8 mouse cellular contexts compared by ENCODE assay signal in genomic region chr1:171032691-171033090, GRCm38 (mm10). TPM values are rescaled to one million over a fixed set of nuclear protein-coding genes. Genes with fewer than 3 reads are reported as not detected.
DNase-seq lines count a peak whose midpoint lies in the region; ATAC-seq and TF ChIP-seq lines count a peak whose summit lies in the region.

No protein-coding gene starts in this region.

- no peak overlapping the region for H3K27ac ChIP-seq in kidney, embryonic 16.5 days (ENCODE audit: low read length)
- no peak overlapping the region for H3K27ac ChIP-seq in bone marrow, adult 2 months (ENCODE audit: control insufficient read depth, insufficient read depth, low read depth, low read length, poor library complexity)
- H3K27ac ChIP-seq in forebrain, embryonic 11.5 days (ENCODE audit: low read depth, low read length), result no peak overlapping the region
- H3K27ac ChIP-seq in liver, embryonic 15.5 days (replicated peaks), result no peak overlapping the region

- peak; percentile 3; the same call in 1 of the 2 replicates for ATAC-seq in kidney, embryonic 16.5 days (ENCODE audit: low FRiP score, low TSS enrichment)
- no peak for ATAC-seq in forebrain, embryonic 11.5 days (replicated peaks; ENCODE audit: low FRiP score)
- ATAC-seq in liver, embryonic 15.5 days (ENCODE audit: insufficient read depth), result no peak

- H3K9me3 ChIP-seq in kidney, embryonic 16.5 days (ENCODE audit: low read length), result no peaks in the 10 kb centered on the region
- no peaks in the 10 kb centered on the region for H3K9me3 ChIP-seq in forebrain, embryonic 11.5 days (ENCODE audit: control insufficient read depth, low read length)
- no peaks in the 10 kb centered on the region for H3K9me3 ChIP-seq in liver, embryonic 15.5 days (replicated peaks)

- DNase-seq in kidney, adult 18-20 months, result no peak
- DNase-seq in forebrain, embryonic 11.5 days (ENCODE audit: low spot score), result peak; percentile 60
- DNase-seq in frontal cortex, postnatal 14 days (ENCODE audit: low spot score in 2 of 2), result no peak
- no peak for DNase-seq in layer of hippocampus, adult 11-12 months (ENCODE audit: low spot score)
- DNase-seq in right cerebral cortex, postnatal 36 days (ENCODE audit: low spot score in 2 of 2), result no peak

- H3K9ac ChIP-seq in kidney, embryonic 16.5 days (replicated peaks; ENCODE audit: low read length), result peak overlapping the region; percentile 55; the same call in 1 of the 2 replicates
- H3K9ac ChIP-seq in forebrain, embryonic 11.5 days (ENCODE audit: low read length), result peak overlapping the region; percentile 59
- H3K9ac ChIP-seq in liver, embryonic 15.5 days, result peak overlapping the region; percentile 59

- H3K27me3 ChIP-seq in kidney, embryonic 16.5 days (ENCODE audit: insufficient read depth, low read length), result peaks cover 24% of the 10 kb centered on the region
- H3K27me3 ChIP-seq in forebrain, embryonic 11.5 days (ENCODE audit: control insufficient read depth, insufficient read depth, low read length), result peaks cover 7% of the 10 kb centered on the region
- peaks cover 38% of the 10 kb centered on the region for H3K27me3 ChIP-seq in liver, embryonic 15.5 days

- peak overlapping the region; percentile 89 for H3K4me2 ChIP-seq in kidney, embryonic 16.5 days (replicated peaks; ENCODE audit: low read depth, low read length)
- H3K4me2 ChIP-seq in forebrain, embryonic 11.5 days (ENCODE audit: low read depth, low read length, severe bottlenecking), result peak overlapping the region; percentile 86
- H3K4me2 ChIP-seq in liver, embryonic 15.5 days, result peak overlapping the region; percentile 89

- TF ChIP-seq POLR2A in bone marrow, adult 2 months (IDR thresholded peaks at IDR 0.05; ENCODE audit: borderline replicate concordance, control insufficient read depth, low read depth, low read length), result no peak

- H3K4me1 ChIP-seq in kidney, embryonic 16.5 days (ENCODE audit: insufficient read depth, low read length), result peaks cover 10% of the 10 kb centered on the region
- H3K4me1 ChIP-seq in bone marrow, adult 2 months (ENCODE audit: control insufficient read depth, insufficient read depth, low read length), result no peaks in the 10 kb centered on the region
- H3K4me1 ChIP-seq in forebrain, embryonic 11.5 days (replicated peaks; ENCODE audit: control insufficient read depth, insufficient read depth, low read length), result peaks cover 5% of the 10 kb centered on the region; the same call in 1 of the 2 replicates
- peaks cover 54% of the 10 kb centered on the region for H3K4me1 ChIP-seq in liver, embryonic 15.5 days (replicated peaks)

- H3K36me3 ChIP-seq in kidney, embryonic 16.5 days (ENCODE audit: insufficient read depth, low read length), result no peaks in the 10 kb centered on the region
- no peaks in the 10 kb centered on the region for H3K36me3 ChIP-seq in forebrain, embryonic 11.5 days (ENCODE audit: control insufficient read depth, insufficient read depth, low read length)
- H3K36me3 ChIP-seq in liver, embryonic 15.5 days (replicated peaks), result no peaks in the 10 kb centered on the region

- WGBS in kidney, embryonic 16.5 days, result 4% methylated on average over 10 of the region's 10 CpGs
- WGBS in bone marrow, adult 2 months, result 15% methylated on average over 10 of the region's 10 CpGs
- WGBS in forebrain, embryonic 11.5 days, result 5% methylated on average over 10 of the region's 10 CpGs
- 10% methylated on average over 10 of the region's 10 CpGs for WGBS in liver, embryonic 15.5 days (ENCODE audit: insufficient replicate concordance)

- TF ChIP-seq CTCF in bone marrow, adult 2 months (IDR thresholded peaks at IDR 0.05; ENCODE audit: control insufficient read depth, insufficient read depth, low read length), result no peak

- H3K4me3 ChIP-seq in kidney, embryonic 16.5 days (ENCODE audit: low read length), result peak overlapping the region; percentile 56
- peak overlapping the region; percentile 61 for H3K4me3 ChIP-seq in bone marrow, adult 2 months (replicated peaks; ENCODE audit: control insufficient read depth, low read depth, low read length)
- peak overlapping the region; percentile 61 for H3K4me3 ChIP-seq in forebrain, embryonic 11.5 days (ENCODE audit: low read depth, low read length)
- peak overlapping the region; percentile 60 for H3K4me3 ChIP-seq in liver, embryonic 15.5 days (replicated peaks)

RNA-seq across cellular contexts. Expression of gene Fcgr4, which starts 14.0 kb away (rescaled TPM):
- polyA plus RNA-seq in kidney, embryonic 16.5 days (2015; fragmentation: Nextera tagmentation; extraction: Ambion mirVana), result 0.87 and 1.3 TPM in 2 replicates
- 10.4 and 24.3 TPM in 2 replicates for polyA plus RNA-seq in bone marrow, adult 2 months (2011; ENCODE audit: insufficient read depth, insufficient read length, low replicate concordance, missing spikeins)
- 0.21 and 0.35 TPM in 2 replicates for polyA plus RNA-seq in forebrain, embryonic 11.5 days (2014; fragmentation: Nextera tagmentation; extraction: Ambion mirVana)
- polyA plus RNA-seq in liver, embryonic 15.5 days (2015; fragmentation: Nextera tagmentation; extraction: Ambion mirVana), result 3.9 and 4.2 TPM in 2 replicates

RNA-seq across cellular contexts. Expression of gene Fcgr3, which starts 32.0 kb away (rescaled TPM):
- 8.8 and 9.0 TPM in 2 replicates for polyA plus RNA-seq in kidney, embryonic 16.5 days (2015; fragmentation: Nextera tagmentation; extraction: Ambion mirVana)
- 18.2 and 56.7 TPM in 2 replicates for polyA plus RNA-seq in bone marrow, adult 2 months (2011; ENCODE audit: insufficient read depth, insufficient read length, low replicate concordance, missing spikeins)
- 4.3 TPM in 2 replicates for polyA plus RNA-seq in forebrain, embryonic 11.5 days (2014; fragmentation: Nextera tagmentation; extraction: Ambion mirVana)
- 27.2 and 28.0 TPM in 2 replicates for polyA plus RNA-seq in liver, embryonic 15.5 days (2015; fragmentation: Nextera tagmentation; extraction: Ambion mirVana)

RNA-seq across cellular contexts. Expression of gene Fcgr2b, which starts 56.3 kb away (rescaled TPM):
- 2.6 and 3.9 TPM in 2 replicates for polyA plus RNA-seq in kidney, embryonic 16.5 days (2015; fragmentation: Nextera tagmentation; extraction: Ambion mirVana)
- 23.0 and 75.4 TPM in 2 replicates for polyA plus RNA-seq in bone marrow, adult 2 months (2011; ENCODE audit: insufficient read depth, insufficient read length, low replicate concordance, missing spikeins)
- 0.31 TPM in 1 of 2 replicates, not detected in the other for polyA plus RNA-seq in forebrain, embryonic 11.5 days (2014; fragmentation: Nextera tagmentation; extraction: Ambion mirVana)
- polyA plus RNA-seq in liver, embryonic 15.5 days (2015; fragmentation: Nextera tagmentation; extraction: Ambion mirVana), result 4.8 and 5.7 TPM in 2 replicates
